Mouse (Mus musculus): ENCODE measurements around the gene Sertad4. TPM values are rescaled to one million over a fixed set of nuclear protein-coding genes. Genes with fewer than 3 reads are reported as not detected.

The Sertad4 gene
- total and polyA plus RNA-seq, 3 experiments, result not detected

- DNase-seq (ENCODE audit: low read depth, low spot score), result no peak
- no peaks in the 10 kb centered on the region for H3K9me3 ChIP-seq (replicated peaks; ENCODE audit: insufficient read depth, low read length)
- H3K4me1 ChIP-seq (ENCODE audit: control insufficient read depth in 1 of 2, insufficient read depth in 2 of 2, low read length in 2 of 2), result no peaks in the 10 kb centered on the region
- no peaks in the 10 kb centered on the region for H3K36me3 ChIP-seq (ENCODE audit: control insufficient read depth in 1 of 2, insufficient read depth in 2 of 2, low read length in 2 of 2)
- H3K27me3 ChIP-seq (ENCODE audit: control insufficient read depth in 1 of 2, insufficient read depth in 2 of 2, low read length in 2 of 2), result no peaks in the 10 kb centered on the region; a peak in 1 of 4 replicates
- H3K4me3 ChIP-seq (ENCODE audit: control insufficient read depth in 1 of 2, insufficient read depth in 1 of 2, low read depth in 2 of 2, low read length in 2 of 2), result no peak overlapping the region
- H3K9ac ChIP-seq (ENCODE audit: control insufficient read depth, low read depth, low read length, poor library complexity, severe bottlenecking), result no peak overlapping the region
- no peak overlapping the region for H3K27ac ChIP-seq (ENCODE audit: control insufficient read depth, low read depth, low read length)
- TF ChIP-seq CTCF (IDR thresholded peaks at IDR 0.05 in 2 of 3, conservative IDR thresholded peaks at IDR 0.05 in 1 of 3; ENCODE audit: control insufficient read depth in 1 of 3, insufficient read depth in 1 of 3, low read depth in 2 of 3, low read length in 3 of 3, poor library complexity in 1 of 3, severe bottlenecking in 1 of 3), result no peak
- TF ChIP-seq MYB (IDR thresholded peaks at IDR 0.05; ENCODE audit: low read depth, low read length), result no peak
- TF ChIP-seq USF2 (IDR thresholded peaks at IDR 0.05; ENCODE audit: borderline replicate concordance in 1 of 2, insufficient read depth in 1 of 2, low read depth in 1 of 2, low read length in 2 of 2), result no peak
- no peak for TF ChIP-seq RCOR1 (IDR thresholded peaks at IDR 0.05; ENCODE audit: low read depth, low read length)
- no peak for TF ChIP-seq TBP (IDR thresholded peaks at IDR 0.05; ENCODE audit: low read depth, low read length)
- TF ChIP-seq POLR2AphosphoS2 (IDR thresholded peaks at IDR 0.05; ENCODE audit: low read length), result no peak
- TF ChIP-seq E2F4 (IDR thresholded peaks at IDR 0.05; ENCODE audit: borderline replicate concordance, low read depth, low read length), result no peak
- TF ChIP-seq TAL1 (IDR thresholded peaks at IDR 0.05; ENCODE audit: low read length), result no peak
- TF ChIP-seq MXI1 (IDR thresholded peaks at IDR 0.05; ENCODE audit: low read depth, low read length), result no peak
- TF ChIP-seq UBTF (IDR thresholded peaks at IDR 0.05; ENCODE audit: borderline replicate concordance, insufficient read depth, low read depth, low read length), result no peak
- TF ChIP-seq NELFE (IDR thresholded peaks at IDR 0.05; ENCODE audit: low read depth, low read length), result no peak
- TF ChIP-seq ETS1 (IDR thresholded peaks at IDR 0.05; ENCODE audit: low read depth, low read length), result no peak
- TF ChIP-seq KAT2A (conservative IDR thresholded peaks at IDR 0.05; ENCODE audit: low read depth, low read length), result no peak
- TF ChIP-seq RAD21 (IDR thresholded peaks at IDR 0.05; ENCODE audit: low read depth, low read length), result no peak
- TF ChIP-seq HCFC1 (IDR thresholded peaks at IDR 0.05; ENCODE audit: low read depth, low read length), result no peak
- no peak for TF ChIP-seq SMC3 (IDR thresholded peaks at IDR 0.05; ENCODE audit: low read depth, low read length)
- no peak for TF ChIP-seq POLR2A (IDR thresholded peaks at IDR 0.05; ENCODE audit: control insufficient read depth in 1 of 2, insufficient read depth in 1 of 2, low read depth in 1 of 2, low read length in 2 of 2, poor library complexity in 1 of 2)
- no peak for TF ChIP-seq SIN3A (IDR thresholded peaks at IDR 0.05; ENCODE audit: low read length)
- TF ChIP-seq MAX (IDR thresholded peaks at IDR 0.05; ENCODE audit: low read length), result no peak
- no peak for TF ChIP-seq GABPA (IDR thresholded peaks at IDR 0.05; ENCODE audit: low read depth, low read length)
- no peaks in the 10 kb centered on the region for H3K79me2 ChIP-seq (ENCODE audit: control insufficient read depth, insufficient read depth, low read length, poor library complexity)
Measured at GRCm38 (mm10) chr1:192834361-192835210, 21.0 kb downstream of the Sertad4 start.

- Histone ChIP-seq H3K4me1 (ENCODE audit: control insufficient read depth in 1 of 2, insufficient read depth in 2 of 2, low read length in 2 of 2) (no peaks in the 10 kb centered on the region), H3K9ac (ENCODE audit: control insufficient read depth, low read depth, low read length, poor library complexity, severe bottlenecking) (no peak overlapping the region), H3K27me3 (ENCODE audit: control insufficient read depth in 1 of 2, insufficient read depth in 2 of 2, low read length in 2 of 2) (no peaks in the 10 kb centered on the region), H3K4me3 (ENCODE audit: control insufficient read depth in 1 of 2, insufficient read depth in 1 of 2, low read depth in 2 of 2, low read length in 2 of 2) (no peak overlapping the region), H3K9me3 (replicated peaks; ENCODE audit: insufficient read depth, low read length) (no peaks in the 10 kb centered on the region), H3K27ac (ENCODE audit: control insufficient read depth, low read depth, low read length) (no peak overlapping the region), H3K36me3 (ENCODE audit: control insufficient read depth in 1 of 2, insufficient read depth in 2 of 2, low read length in 2 of 2) (no peaks in the 10 kb centered on the region), H3K79me2 (ENCODE audit: control insufficient read depth, insufficient read depth, low read length, poor library complexity) (no peaks in the 10 kb centered on the region)
- no peak for DNase-seq (ENCODE audit: low read depth, low spot score)
- TF ChIP-seq MAZ (IDR thresholded peaks at IDR 0.05; ENCODE audit: low read depth, low read length), result no peak
- no peak for TF ChIP-seq USF1 (IDR thresholded peaks at IDR 0.05; ENCODE audit: low read depth, low read length)
- TF ChIP-seq HCFC1 (IDR thresholded peaks at IDR 0.05; ENCODE audit: low read depth, low read length), result no peak
- TF ChIP-seq SMC3 (IDR thresholded peaks at IDR 0.05; ENCODE audit: low read depth, low read length), result no peak
- TF ChIP-seq GATA1 (IDR thresholded peaks at IDR 0.05; ENCODE audit: low read depth, low read length), result no peak
- TF ChIP-seq BHLHE40 (IDR thresholded peaks at IDR 0.05; ENCODE audit: borderline replicate concordance, low read depth, low read length), result no peak
- no peak for TF ChIP-seq POLR2AphosphoS5 (IDR thresholded peaks at IDR 0.05; ENCODE audit: borderline replicate concordance, low read depth, low read length)
- no peak for TF ChIP-seq MEF2A (IDR thresholded peaks at IDR 0.05; ENCODE audit: extremely low read depth, insufficient replicate concordance, low read depth, low read length, poor library complexity, severe bottlenecking)
- no peak for TF ChIP-seq POLR2AphosphoS2 (IDR thresholded peaks at IDR 0.05; ENCODE audit: low read length)
- no peak for TF ChIP-seq CHD1 (IDR thresholded peaks at IDR 0.05; ENCODE audit: low read depth, low read length)
- no peak for TF ChIP-seq ELF1 (IDR thresholded peaks at IDR 0.05; ENCODE audit: low read depth, low read length)
- no peak for TF ChIP-seq UBTF (IDR thresholded peaks at IDR 0.05; ENCODE audit: borderline replicate concordance, insufficient read depth, low read depth, low read length)
- no peak for TF ChIP-seq ETS1 (IDR thresholded peaks at IDR 0.05; ENCODE audit: low read depth, low read length)
- TF ChIP-seq SIN3A (IDR thresholded peaks at IDR 0.05; ENCODE audit: low read length), result no peak
- no peak for TF ChIP-seq ZKSCAN1 (IDR thresholded peaks at IDR 0.05; ENCODE audit: low read depth, low read length)
- TF ChIP-seq TCF12 (IDR thresholded peaks at IDR 0.05; ENCODE audit: low read depth, low read length), result no peak
- TF ChIP-seq NELFE (IDR thresholded peaks at IDR 0.05; ENCODE audit: low read depth, low read length), result no peak
- TF ChIP-seq TBP (IDR thresholded peaks at IDR 0.05; ENCODE audit: low read depth, low read length), result no peak
Measured at GRCm38 (mm10) chr1:192833586-192833985, 22.0 kb downstream of the Sertad4 start.
